Mouse (Mus musculus): ENCODE measurements around the gene Ncaph. TPM values are rescaled to one million over a fixed set of nuclear protein-coding genes. Genes with fewer than 3 reads are reported as not detected.
A peak's percentile ranks its signal among the peaks of the same experiment; 100 is the strongest.
"Not testable (repeated sequence)": the region's sequence is repeated elsewhere in the genome, so short reads cannot be mapped to it uniquely, and the experiment has no call there.

Gene Ncaph
- total RNA-seq (2022) = 1 to 10 TPM; 1.6 to 3.5 (median 3.1) TPM

GRCm38 (mm10) chr2:127133621-127134461, at the start of gene Ncaph:
Gene Ncaph (minus strand): TSS chr2:127133954.
- DNase-seq (ENCODE audit: low spot score in 2 of 2) = peak; percentile 75 to 84

- DNase-seq (ENCODE audit: low spot score in 2 of 2) = peak; percentile 65 to 87
Measured at GRCm38 (mm10) chr2:127182598-127183381, 49.0 kb upstream of the Ncaph start.

GRCm38 (mm10) chr2:127166261-127166660, 32.5 kb upstream of the Ncaph start:
- not testable (repeated sequence) for DNase-seq (ENCODE audit: low spot score in 2 of 2)

GRCm38 (mm10) chr2:127165675-127166074, 31.9 kb upstream of the Ncaph start:
- DNase-seq (ENCODE audit: low spot score in 2 of 2) = no peak

- DNase-seq (ENCODE audit: low spot score in 2 of 2) = no peak
Measured at GRCm38 (mm10) chr2:127145699-127146098, 11.9 kb upstream of the Ncaph start.

GRCm38 (mm10) chr2:127143158-127144063, 9.7 kb upstream of the Ncaph start, which contains the start of gene Itpripl1:
Gene Itpripl1 (minus strand): TSS chr2:127143442.
- peak in 1 of 2 experiments; percentile 12 for DNase-seq (ENCODE audit: low spot score in 2 of 2)

- DNase-seq (ENCODE audit: low spot score in 2 of 2) = no peak
Measured at GRCm38 (mm10) chr2:127142577-127143157, 8.9 kb upstream of the Ncaph start.

- DNase-seq (ENCODE audit: low spot score in 2 of 2) = no peak
Measured at GRCm38 (mm10) chr2:127142031-127142430, 8.3 kb upstream of the Ncaph start.

GRCm38 (mm10) chr2:127140011-127140410, 6.3 kb upstream of the Ncaph start:
- DNase-seq (ENCODE audit: low spot score in 2 of 2) = no peak

- no peak for DNase-seq (ENCODE audit: low spot score in 2 of 2)
Measured at GRCm38 (mm10) chr2:127139605-127140004, 5.9 kb upstream of the Ncaph start.

GRCm38 (mm10) chr2:127139094-127139493, 5.3 kb upstream of the Ncaph start:
- no peak for DNase-seq (ENCODE audit: low spot score in 2 of 2)

GRCm38 (mm10) chr2:127138449-127138848, 4.7 kb upstream of the Ncaph start:
- no peak for DNase-seq (ENCODE audit: low spot score in 2 of 2)

GRCm38 (mm10) chr2:127137838-127138420, 4.2 kb upstream of the Ncaph start:
- DNase-seq (ENCODE audit: low spot score in 2 of 2) = no peak

- DNase-seq (ENCODE audit: low spot score in 2 of 2) = no peak
Measured at GRCm38 (mm10) chr2:127136979-127137378, 3.2 kb upstream of the Ncaph start.

- not testable (repeated sequence) for DNase-seq (ENCODE audit: low spot score in 2 of 2)
Measured at GRCm38 (mm10) chr2:127135255-127135654, 1.5 kb upstream of the Ncaph start.

GRCm38 (mm10) chr2:127131353-127131752, 2.4 kb downstream of the Ncaph start:
- DNase-seq (ENCODE audit: low spot score in 2 of 2) = no peak

GRCm38 (mm10) chr2:127128926-127129325, 4.8 kb downstream of the Ncaph start:
- DNase-seq (ENCODE audit: low spot score in 2 of 2) = no peak

- DNase-seq (ENCODE audit: low spot score in 2 of 2) = no peak
Measured at GRCm38 (mm10) chr2:127121591-127122235, 12.0 kb downstream of the Ncaph start.

- DNase-seq (ENCODE audit: low spot score in 2 of 2) = no peak
Measured at GRCm38 (mm10) chr2:127108986-127109385, 24.8 kb downstream of the Ncaph start.

GRCm38 (mm10) chr2:127092000-127092399, 41.8 kb downstream of the Ncaph start:
- no peak for DNase-seq (ENCODE audit: low spot score in 2 of 2)
